Mouse (Mus musculus) cerebellum, adult 8-10 months (tissue): Measurements from ENCODE around the gene Gm49361.
"Not testable (repeated sequence)": the region's sequence is repeated elsewhere in the genome, so short reads cannot be mapped to it uniquely, and the experiment has no call there.

Experiments
- DNase-seq: peaks from one replicate; pipeline ENCODE4 v3.0.0; 2022

The Gm49361 gene

GRCm38 (mm10) chr14:57746001-57746771 is at the start of gene Gm49361:
Gene Gm49361 (minus strand): TSS chr14:57746103.
- peak; percentile 91 for DNase-seq

DNA sequence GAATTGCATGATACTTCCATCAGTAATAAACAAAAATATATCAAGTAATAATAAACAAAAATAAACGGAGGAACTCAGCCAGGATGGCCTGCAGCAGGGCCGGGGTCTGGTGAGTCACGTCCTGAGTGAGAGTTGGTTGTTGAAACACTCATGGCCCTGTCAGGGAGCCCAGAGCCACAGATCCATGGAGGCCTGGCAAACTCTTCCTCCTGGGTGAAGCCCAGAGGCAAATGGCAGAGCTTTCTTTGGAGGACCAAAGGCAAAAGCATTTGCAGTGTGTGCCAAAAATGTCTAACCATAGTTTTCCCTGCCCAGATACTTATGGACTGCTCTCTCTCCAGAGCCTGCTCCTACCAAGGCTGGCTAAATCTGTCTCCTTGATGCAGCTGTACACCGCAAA is 45.3 kb upstream of the Gm49361 start:
- no peak for DNase-seq

GRCm38 (mm10) chr14:57789759-57790158 is 43.9 kb upstream of the Gm49361 start:
- no peak for DNase-seq

DNA sequence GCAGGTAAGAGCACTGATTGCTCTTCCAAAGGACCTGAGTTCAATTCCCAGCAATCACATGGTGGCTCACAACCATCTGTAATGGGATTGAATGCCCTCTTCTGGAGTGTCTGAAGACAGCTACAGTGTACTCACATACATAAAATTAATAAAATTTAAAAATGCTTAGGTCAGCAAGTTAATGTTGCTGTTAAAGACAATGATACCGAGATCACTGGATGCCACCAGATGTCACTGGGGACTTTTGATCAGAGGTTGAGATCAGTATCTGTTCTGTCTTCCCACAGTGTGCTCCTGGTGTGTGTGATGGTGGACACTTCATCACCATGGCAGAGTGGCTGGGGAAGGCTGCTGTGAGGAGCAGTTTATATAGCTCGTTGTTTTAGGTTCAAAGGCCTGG is 43.4 kb upstream of the Gm49361 start:
- no peak for DNase-seq

DNA sequence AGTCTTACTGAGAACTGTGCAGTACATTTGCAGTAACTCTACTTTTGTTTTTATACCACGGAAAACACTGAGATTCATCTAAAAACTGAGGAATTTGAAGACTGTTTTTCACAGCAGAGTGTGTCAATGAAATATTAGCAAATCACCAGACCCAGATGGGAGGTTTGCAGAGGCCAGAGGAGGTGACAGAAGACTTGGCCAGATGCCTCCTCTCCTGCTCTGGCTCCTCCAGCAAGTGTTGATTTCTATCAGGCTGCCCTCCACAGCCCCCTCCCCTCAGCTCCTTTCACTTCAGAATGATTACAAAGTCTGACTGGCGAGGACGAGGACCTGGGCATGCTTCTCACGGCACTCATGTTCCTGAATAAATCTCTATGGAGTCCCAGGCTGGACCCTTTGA is 41.5 kb upstream of the Gm49361 start:
- no peak for DNase-seq

- no peak for DNase-seq
Observed at GRCm38 (mm10) chr14:57772157-57772815, 26.4 kb upstream of the Gm49361 start.

DNA sequence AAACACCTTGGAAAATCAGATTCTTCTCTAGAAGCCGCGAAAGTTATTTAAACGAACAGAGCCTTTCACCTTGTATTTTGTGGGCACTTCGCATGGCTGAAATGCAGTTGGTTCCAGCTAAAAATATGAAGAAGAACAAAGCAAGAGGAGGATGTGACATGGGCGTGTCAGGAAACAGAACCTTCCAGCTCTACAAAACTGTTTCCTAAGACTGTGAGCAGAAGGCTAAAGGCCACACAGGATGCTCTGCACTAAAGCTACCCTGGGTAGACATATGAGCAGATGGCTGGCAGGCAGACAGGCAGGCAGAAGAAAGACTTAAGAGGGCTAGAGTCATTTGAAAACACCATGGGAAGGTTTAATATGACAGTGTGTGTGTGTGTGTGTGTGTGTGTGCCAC is 23.2 kb upstream of the Gm49361 start:
- DNase-seq, result no peak

DNA sequence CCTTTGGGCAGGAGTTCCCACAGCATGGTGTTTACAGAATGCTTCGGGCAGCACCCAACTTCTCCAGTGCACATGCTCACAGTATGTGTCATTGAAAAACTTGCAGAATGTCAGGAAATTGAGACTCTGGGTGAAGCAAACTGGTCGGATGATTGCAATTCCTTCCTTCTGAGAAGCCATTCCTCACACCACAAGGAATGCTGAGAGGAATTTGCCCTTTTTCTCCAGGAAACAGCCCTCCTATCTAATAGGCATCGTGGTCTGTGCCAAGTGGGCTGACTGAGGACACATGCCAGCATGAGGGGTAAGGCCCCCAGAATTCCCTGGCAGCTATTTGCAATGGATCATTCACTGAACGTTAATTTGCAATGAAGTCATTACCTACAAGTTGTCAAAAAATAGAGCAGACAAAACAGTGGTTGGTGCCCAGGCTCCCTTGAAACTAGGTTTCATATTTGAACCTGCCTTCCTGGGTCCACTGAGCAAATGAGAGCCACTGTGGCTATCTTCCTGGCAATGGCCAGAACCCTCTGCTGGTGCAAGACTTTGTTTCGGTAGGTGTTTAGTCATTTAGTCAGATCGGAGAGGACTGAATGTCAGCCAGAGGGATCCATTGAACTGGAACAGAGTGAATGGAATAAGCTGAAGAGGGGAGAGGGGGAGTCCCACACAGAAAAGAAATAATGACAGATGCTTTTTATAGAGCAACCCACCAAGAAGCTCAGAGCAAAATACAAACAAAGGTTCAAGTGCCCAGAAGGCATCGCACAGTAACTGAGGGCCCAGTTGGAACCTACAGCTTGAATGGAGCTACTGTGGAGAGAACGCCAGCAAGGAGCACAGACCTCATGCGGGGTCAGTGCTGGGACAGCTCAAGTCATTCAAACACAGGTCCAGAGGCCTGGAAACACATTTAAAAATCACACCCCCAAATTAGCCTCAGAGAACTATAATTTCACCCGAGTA is 14.8 kb upstream of the Gm49361 start:
- no peak for DNase-seq

GRCm38 (mm10) chr14:57758237-57758636 is 12.3 kb upstream of the Gm49361 start, which contains the start of gene Lats2:
Gene Lats2 (minus strand): TSS chr14:57758388.
- DNase-seq, result no peak

- DNase-seq, result no peak
Observed at GRCm38 (mm10) chr14:57756094-57756493, 10.2 kb upstream of the Gm49361 start.

DNA sequence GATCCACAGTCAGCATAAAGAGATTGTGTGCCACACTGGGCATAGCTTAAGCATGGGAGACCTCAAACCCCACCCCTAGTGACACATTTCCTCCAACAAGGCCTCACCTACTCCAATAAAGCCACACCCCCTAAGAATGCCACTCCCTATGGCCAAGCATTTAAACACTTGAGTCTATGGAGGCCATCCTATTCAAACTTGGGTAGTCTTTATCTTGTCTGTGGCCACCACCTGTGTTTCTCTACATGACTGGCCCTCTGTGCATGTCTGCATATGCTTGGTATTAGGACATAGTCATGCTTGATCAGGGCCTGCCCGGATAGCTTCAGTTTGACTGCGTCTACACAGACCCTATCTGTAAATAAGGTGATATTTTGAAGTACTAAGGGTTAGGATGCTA is 9.8 kb upstream of the Gm49361 start:
- no peak for DNase-seq

DNA sequence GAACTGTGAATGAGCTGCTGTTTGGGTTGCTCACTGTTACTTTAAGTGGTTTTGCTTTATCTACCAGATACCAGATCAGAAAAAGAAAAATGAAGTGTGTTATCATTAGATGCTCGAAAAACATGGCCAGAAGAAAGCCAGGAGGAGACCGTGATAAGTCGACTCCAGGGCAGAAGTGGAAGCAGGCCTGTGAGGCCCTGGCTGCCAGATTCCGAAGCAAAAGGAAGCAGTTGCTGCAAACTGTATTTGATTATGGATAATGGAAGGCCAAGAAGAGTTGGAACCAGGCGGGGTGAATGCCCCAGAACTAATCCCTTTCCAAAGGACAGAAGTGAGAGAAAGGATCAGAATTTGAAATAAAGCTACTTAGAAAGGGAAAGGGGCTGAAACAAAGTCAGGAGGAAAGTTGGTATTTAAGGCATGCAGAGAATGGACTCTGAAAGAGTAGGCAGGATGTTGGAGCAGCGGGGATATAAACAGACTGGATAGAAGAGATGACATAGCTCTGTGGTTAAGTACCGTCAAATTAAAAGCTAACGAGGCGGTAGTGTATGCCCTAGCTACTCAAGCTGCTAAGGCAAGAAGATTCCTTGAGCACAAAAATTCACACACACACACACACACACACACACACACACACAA is 7.6 kb upstream of the Gm49361 start:
- no peak for DNase-seq

DNA sequence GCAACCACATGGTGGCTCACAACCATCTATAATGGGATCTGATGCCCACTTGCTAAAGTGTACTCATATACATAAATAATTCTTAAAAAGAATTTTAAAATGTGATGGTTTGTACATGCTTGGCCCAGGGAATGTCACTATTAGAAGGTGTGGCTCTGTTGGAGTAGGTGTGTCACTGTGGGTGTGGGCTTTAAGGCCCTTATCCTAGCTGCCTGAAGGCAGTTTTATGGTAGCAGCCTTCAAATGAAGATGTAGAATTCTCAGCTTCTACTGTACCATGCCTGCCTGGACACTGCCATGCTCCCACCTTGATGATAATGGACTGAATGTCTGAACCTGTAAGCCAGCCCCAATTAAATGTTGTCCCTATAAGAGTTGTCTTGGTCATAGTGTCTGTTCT is 5.1 kb upstream of the Gm49361 start:
- not testable (repeated sequence) for DNase-seq

- DNase-seq, result no peak
Observed at GRCm38 (mm10) chr14:57749501-57749900, 3.6 kb upstream of the Gm49361 start.

GRCm38 (mm10) chr14:57745291-57745969 is 473 bp downstream of the Gm49361 start:
- DNase-seq, result peak; percentile 58

- no peak for DNase-seq
Observed at GRCm38 (mm10) chr14:57744547-57744946, 1.4 kb downstream of the Gm49361 start.

- DNase-seq, result no peak
Observed at GRCm38 (mm10) chr14:57740651-57741050, 5.3 kb downstream of the Gm49361 start.

GRCm38 (mm10) chr14:57737089-57737488 is 8.8 kb downstream of the Gm49361 start:
- DNase-seq, result no peak

DNA sequence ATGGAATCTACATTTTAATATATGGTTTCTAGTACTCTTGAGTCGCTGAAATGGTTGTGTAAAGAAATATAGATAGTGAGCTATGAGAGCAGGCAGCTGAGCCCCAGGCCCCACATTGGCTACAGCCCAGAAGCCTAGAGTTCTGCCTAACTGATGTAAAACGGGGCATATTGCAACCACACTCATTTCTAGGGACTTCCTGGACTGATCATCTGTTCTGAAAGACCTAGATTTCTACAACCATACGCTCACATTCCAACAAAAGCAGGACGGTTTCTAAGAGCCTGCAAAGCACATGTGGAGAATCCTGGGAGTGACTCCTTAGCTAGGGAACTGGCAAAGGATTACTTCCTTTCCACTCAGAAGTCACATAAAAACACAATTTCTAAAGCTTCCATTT is 9.8 kb downstream of the Gm49361 start:
- DNase-seq, result no peak

DNA sequence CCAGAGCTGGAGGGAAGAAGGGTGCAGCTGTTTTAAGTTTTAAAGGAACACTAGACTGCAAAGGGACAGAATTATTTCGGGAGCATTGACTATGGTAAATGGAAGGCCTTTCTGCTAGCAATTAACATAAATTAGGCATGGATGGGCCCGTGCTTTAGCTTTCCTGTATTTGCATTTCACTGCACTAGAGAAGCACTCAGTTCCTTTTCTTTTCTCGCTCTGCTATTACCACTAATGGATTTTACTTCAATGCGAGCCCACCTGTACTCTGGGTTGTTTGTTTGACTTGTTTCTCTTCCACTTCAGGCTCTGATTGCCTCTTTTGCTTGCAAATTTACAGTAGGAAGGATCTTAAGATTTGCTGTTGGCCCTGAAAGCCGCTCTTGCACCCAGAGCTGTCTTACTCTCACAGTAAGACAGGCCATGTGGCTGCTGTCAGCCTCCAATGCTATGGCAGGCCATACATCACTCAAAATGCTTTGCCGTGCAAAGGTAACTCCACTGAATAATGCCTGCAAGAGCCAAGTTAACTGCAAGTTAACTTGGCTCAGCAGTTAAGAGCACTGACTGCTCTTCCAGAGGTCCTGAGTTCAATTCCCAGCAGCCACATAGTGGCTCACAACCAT is 13.1 kb downstream of the Gm49361 start:
- DNase-seq, result no peak

DNA sequence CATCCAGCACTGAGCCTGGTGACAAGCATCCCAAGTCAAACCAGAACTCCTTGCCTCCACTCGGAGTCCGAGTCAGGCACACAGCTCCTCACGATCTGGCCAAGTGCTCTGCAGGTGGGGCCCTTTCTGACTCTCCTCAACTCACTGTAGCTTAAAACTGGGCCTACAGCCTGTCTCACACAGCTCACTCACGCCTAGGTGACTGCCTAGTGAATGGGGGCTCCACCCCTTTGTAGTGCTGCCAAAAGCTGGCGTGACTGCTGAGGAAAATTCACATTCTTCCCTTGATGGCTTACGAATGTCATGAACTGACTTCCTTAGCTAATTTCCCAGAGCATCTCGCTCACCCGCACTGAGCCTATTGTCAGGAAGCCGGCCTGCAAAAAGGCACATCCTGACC is 15.4 kb downstream of the Gm49361 start:
- no peak for DNase-seq
